Mouse (Mus musculus): ENCODE data around the gene Alpl. TPM values are rescaled to one million over a fixed set of nuclear protein-coding genes. Genes with fewer than 3 reads are reported as not detected.

The Alpl gene
- polyA plus RNA-seq, 1 experiment from 2014 or later, result 149 TPM

DNA sequence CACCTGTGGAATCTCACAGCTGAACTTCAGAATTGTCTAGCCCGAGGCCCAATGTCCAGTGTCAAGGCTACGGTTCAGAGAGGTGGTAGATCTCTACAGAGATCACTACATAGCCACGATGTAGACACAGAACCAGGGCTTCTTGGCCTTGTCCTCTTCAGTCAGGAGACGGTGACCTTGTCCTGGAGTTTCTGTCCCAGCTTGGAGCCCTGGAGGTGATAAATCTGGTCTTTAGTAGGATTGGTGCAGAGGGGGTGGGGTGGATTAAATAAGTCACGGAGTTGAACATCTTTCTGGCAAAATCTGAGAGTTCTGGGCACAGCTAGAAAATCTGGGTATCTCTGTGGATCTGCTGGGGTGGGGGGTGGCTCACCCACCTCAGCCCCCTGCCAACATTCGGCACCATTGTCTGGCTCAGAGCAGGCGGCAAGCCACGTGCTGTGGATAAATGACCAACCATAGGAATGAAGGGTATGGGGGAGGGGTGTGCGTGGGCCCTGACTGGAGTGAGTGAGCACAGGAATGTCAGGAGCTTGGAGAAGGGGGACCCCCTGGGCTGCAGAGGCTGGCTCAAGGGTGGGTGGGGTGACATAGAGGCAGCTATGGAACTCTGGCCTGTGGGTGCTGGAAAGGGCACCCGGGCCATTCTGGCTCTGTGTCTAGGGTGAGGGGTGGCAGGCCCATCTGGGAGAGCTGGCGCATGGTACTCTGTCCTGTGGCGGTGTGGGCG is 98.9 kb downstream of the Alpl start:
- Histone ChIP-seq H3K9me3 (ENCODE audit: control insufficient read depth, low read length) (no peaks in the 10 kb centered on the region), H3K9ac (ENCODE audit: low read depth, low read length) (no peak overlapping the region), H3K4me3 (ENCODE audit: low read depth, low read length) (no peak overlapping the region), H3K27ac (replicated peaks; ENCODE audit: low read depth, low read length) (no peak overlapping the region), H3K4me2 (ENCODE audit: low read depth, low read length) (no peak overlapping the region), H3K27me3 (replicated peaks; ENCODE audit: control insufficient read depth, insufficient read depth, low read length) (no peaks in the 10 kb centered on the region), H3K36me3 (ENCODE audit: control insufficient read depth, insufficient read depth, low read length) (no peaks in the 10 kb centered on the region), H3K4me1 (ENCODE audit: control insufficient read depth, insufficient read depth, low read length) (peaks cover 20% of the 10 kb centered on the region)
- no peak for DNase-seq (ENCODE audit: low spot score)
- ATAC-seq (ENCODE audit: low read depth), result no peak
- 63% methylated on average over 11 of the region's 13 CpGs for WGBS

DNA sequence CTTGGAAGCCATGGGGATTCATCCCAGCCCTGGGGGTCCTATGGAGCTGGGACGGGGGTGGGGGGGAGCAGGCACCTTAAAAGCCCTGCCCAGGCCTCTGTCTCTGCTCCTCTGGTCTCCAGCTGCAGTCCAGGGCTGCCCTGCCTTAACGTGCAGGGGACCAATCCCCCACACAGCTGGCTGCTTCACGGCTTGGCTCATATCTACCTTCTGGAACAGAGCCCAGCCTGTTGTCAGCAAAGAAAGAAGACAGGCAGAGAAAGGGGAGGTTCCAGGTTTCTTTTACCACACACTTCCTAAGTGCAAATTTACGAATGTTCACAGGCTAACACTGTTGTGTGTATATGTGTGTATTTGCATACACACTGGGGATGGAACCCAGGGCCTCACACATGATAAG is 100.3 kb downstream of the Alpl start:
- H3K27me3 ChIP-seq (replicated peaks; ENCODE audit: control insufficient read depth, insufficient read depth, low read length), result no peaks in the 10 kb centered on the region
- H3K36me3 ChIP-seq (ENCODE audit: control insufficient read depth, insufficient read depth, low read length), result no peaks in the 10 kb centered on the region
- 0 out of 2 replicates have a peak overlapping the region, but pooled peaks have one; percentile 10 for H3K9ac ChIP-seq (ENCODE audit: low read depth, low read length)
- DNase-seq (ENCODE audit: low spot score), result peak; percentile 87
- H3K4me1 ChIP-seq (ENCODE audit: control insufficient read depth, insufficient read depth, low read length), result peaks cover 20% of the 10 kb centered on the region
- WGBS, result 17% methylated on average over 3 of the region's 4 CpGs
- no peak overlapping the region for H3K4me3 ChIP-seq (ENCODE audit: low read depth, low read length)
- H3K9me3 ChIP-seq (ENCODE audit: control insufficient read depth, low read length), result no peaks in the 10 kb centered on the region
- ATAC-seq (ENCODE audit: low read depth), result peak; percentile 71
- no peak overlapping the region for H3K4me2 ChIP-seq (ENCODE audit: low read depth, low read length)
- 0 out of 2 replicates have a peak overlapping the region, but pooled peaks have one; percentile 23 for H3K27ac ChIP-seq (replicated peaks; ENCODE audit: low read depth, low read length)

DNA sequence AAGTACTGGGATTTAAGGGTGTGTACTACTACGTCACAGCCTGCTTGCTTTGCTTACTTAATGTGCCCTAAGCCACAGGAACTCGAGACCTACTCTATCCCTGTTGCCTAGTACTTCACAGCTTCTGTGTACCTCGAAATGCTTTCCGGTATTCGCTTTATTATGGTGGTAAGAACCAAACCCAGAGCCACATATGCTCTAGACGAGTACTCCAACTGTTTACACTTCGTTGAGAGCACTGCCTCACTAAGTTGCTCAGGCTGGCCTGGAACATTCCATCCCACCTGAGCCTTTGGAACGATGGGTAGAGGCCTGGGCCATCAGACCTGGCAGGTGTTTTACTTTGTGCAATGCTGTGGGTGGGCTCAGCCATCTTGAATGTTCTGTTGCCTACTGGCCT is 100.9 kb downstream of the Alpl start:
- no peak for ATAC-seq (ENCODE audit: low read depth)
- no peak overlapping the region for H3K4me2 ChIP-seq (ENCODE audit: low read depth, low read length)
- H3K36me3 ChIP-seq (ENCODE audit: control insufficient read depth, insufficient read depth, low read length), result no peaks in the 10 kb centered on the region
- WGBS, result 77% methylated on average over 8 of the region's 8 CpGs
- no peak overlapping the region for H3K9ac ChIP-seq (ENCODE audit: low read depth, low read length)
- H3K4me3 ChIP-seq (ENCODE audit: low read depth, low read length), result no peak overlapping the region
- DNase-seq (ENCODE audit: low spot score), result no peak
- H3K4me1 ChIP-seq (ENCODE audit: control insufficient read depth, insufficient read depth, low read length), result peaks cover 20% of the 10 kb centered on the region
- no peaks in the 10 kb centered on the region for H3K9me3 ChIP-seq (ENCODE audit: control insufficient read depth, low read length)
- H3K27ac ChIP-seq (replicated peaks; ENCODE audit: low read depth, low read length), result no peak overlapping the region
- H3K27me3 ChIP-seq (replicated peaks; ENCODE audit: control insufficient read depth, insufficient read depth, low read length), result no peaks in the 10 kb centered on the region

DNA sequence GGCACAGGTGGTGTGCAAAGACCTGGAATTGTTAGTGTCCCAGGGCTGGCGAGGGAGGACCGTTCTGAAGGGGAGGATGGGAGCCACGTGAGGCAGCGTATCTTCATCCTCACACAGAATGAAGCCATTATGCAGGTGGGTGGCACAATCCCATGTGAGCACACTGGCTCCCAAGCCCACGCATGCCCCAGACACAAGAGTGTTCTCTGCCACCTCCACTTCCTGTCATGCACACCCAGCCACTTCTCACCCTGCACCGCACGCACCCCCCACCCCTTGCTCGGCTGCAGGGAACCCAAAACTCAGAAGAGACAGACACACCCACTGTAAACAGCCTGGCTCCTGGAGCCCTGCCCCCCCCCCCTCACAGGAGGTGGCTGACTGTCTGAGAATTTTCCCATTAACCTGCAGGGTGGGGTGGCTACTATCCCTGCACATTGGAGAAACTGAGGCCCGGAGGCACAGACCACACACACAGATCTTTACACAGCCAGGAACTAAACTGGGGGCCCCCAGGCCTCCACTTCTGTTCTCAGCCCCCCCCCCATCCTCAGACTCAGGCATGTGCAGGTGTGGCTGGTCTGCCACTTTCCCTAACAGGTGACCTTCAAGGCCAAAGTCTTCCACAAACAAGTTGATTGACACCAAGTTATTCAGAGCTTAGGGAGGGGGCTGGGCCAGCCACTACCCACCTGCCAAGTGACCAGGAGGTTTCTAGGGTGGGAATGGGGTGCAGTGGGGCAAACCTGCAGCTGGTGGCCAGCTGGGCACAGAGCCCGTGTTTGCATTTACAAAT is 103.9 kb downstream of the Alpl start:
- WGBS, result 87% methylated on average over 8 of the region's 10 CpGs
- no peaks in the 10 kb centered on the region for H3K27me3 ChIP-seq (replicated peaks; ENCODE audit: control insufficient read depth, insufficient read depth, low read length)
- no peak overlapping the region for H3K27ac ChIP-seq (replicated peaks; ENCODE audit: low read depth, low read length)
- peaks cover 6% of the 10 kb centered on the region; the same call in 1 of the 2 replicates for H3K4me1 ChIP-seq (ENCODE audit: control insufficient read depth, insufficient read depth, low read length)
- no peak overlapping the region for H3K4me2 ChIP-seq (ENCODE audit: low read depth, low read length)
- H3K4me3 ChIP-seq (ENCODE audit: low read depth, low read length), result no peak overlapping the region
- DNase-seq (ENCODE audit: low spot score), result no peak
- H3K36me3 ChIP-seq (ENCODE audit: control insufficient read depth, insufficient read depth, low read length), result no peaks in the 10 kb centered on the region
- no peak overlapping the region for H3K9ac ChIP-seq (ENCODE audit: low read depth, low read length)
- no peak for ATAC-seq (ENCODE audit: low read depth)
- H3K9me3 ChIP-seq (ENCODE audit: control insufficient read depth, low read length), result no peaks in the 10 kb centered on the region

Other genes with a start within 250 kb of the Alpl start
- gene Ldlrad2, start 221.8 kb downstream of the Alpl start, polyA plus RNA-seq (2014; fragmentation: Nextera tagmentation; extraction: Ambion mirVana), result 0.47 TPM in 1 of 2 replicates, not detected in the other
- gene Usp48, start 202.6 kb downstream of the Alpl start, polyA plus RNA-seq (2014; fragmentation: Nextera tagmentation; extraction: Ambion mirVana), result 59.8 and 61.2 TPM in 2 replicates
- gene Rap1gap, start 131.7 kb downstream of the Alpl start, polyA plus RNA-seq (2014; fragmentation: Nextera tagmentation; extraction: Ambion mirVana), result 17.1 and 18.4 TPM in 2 replicates
- 57.8 and 62.1 TPM in 2 replicates for gene Ece1, start 65.9 kb upstream of the Alpl start, polyA plus RNA-seq (2014; fragmentation: Nextera tagmentation; extraction: Ambion mirVana)
- gene Eif4g3, start 196.6 kb upstream of the Alpl start, polyA plus RNA-seq (2014; fragmentation: Nextera tagmentation; extraction: Ambion mirVana), result 33.9 and 35.4 TPM in 2 replicates